Mouse (Mus musculus) cerebral cortex, adult 2 months (tissue): Measurements from ENCODE around the gene Dync1i2.

ENCODE experiments used
- WGBS: fragments of 180-500 bp; shearing (Covaris S2); methylation state at CpG from one replicate; pipeline ENCODE4 v1.1.7; 2018; 5-methylcytosine and 5-hydroxymethylcytosine counted together

Dync1i2 gene

DNA sequence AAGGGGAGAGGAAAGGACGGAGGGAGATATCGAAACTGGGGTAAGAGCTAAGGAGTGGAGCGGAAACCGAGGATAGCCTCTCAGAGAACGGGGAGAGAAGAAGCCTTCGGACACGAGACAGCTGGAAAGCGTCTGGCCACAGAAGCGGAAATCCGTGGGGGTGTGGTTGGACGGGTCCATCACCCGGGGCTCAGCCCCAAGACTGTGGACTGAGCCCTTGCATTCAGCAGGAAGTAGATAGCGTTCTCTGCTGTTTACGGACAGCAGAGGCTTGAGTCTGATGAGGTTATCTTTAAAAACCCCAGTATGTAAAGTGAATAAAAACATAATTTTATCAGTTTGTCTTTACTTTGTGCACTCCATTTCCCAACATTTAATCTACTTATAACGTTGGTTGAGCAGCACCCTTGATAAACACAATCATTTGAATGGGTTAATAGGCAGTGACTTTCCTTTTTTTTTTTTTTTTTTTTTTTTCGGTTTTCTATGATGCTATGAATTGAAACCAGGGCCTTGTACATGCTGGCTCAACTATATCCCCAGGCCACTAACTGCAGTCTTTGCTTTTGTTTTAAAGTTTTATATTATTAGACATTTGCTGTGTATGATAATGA lies 7.6 kb upstream of the Dync1i2 start:
- WGBS, result 81% methylated on average over 16 of the region's 16 CpGs

DNA sequence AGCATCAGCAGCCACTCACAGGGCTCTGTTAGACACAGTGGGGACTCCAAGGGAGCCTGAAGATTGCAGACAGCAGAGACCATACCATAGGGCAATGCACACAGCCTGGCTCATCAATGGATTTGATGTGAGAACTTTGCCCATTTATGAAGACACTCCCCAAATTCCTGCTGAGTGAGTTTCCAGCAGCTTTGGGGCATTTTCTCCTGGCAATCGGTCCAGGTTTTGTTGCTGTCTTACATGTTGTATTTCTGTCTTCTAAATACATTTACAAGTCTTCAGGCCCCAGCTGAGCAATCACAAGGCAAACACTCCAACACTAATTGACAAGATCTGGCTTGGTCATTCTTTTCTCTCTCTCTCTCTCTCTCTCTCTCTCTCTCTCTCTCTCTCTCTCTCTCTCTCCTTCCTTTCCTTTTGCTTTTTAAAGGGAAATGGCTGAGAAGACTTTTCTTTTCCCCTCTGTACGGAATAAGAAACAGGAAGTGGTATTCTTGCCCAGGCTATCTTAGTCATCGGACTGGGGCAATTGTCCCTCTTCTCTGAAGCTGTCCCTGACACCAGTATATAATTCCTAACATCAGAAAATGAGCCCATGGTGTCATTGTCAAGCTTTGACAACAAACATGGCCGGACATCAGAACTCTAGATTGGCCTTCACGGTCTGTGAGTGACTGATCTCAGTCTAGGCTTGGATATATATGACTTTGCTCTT lies 2.3 kb upstream of the Dync1i2 start:
- WGBS, result 74% methylated on average over 5 of the region's 5 CpGs

DNA sequence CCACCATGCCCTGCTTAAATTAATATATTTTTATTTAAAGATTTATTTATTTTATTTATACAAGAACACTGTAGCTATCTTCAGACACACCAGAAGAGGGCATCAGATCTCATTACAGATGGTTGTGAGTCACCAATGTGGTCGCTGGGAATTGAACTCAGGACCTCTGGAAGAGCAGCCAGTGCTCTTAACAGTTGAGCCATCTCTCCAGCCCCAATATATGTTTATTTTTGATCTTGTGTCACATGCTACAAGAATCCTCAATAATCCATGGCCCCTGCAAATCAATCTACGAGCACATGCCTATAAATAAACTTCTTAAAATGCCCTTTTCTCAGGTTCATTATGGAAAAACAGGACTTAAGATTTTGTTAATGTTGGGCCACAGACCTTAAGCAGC lies 410 bp upstream of the Dync1i2 start:
- WGBS, result 66% methylated on average over 2 of the region's 2 CpGs

DNA sequence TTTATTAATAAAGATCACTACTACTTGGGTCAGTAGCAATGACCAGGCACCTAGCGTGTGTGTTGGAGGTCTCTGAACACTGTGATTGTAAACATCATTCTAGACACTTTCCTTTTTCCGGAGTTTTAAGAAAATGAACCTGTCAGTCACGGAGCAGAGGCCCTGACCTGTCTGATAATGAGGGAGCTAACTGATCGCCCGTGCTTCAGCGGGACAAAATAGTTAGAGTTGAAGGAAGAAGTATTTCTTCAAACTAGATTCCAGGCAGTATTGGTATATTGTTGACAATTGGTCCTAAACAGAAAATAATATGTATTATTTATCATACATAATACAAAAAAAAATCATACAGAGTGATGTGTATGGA lies 837 bp downstream of the Dync1i2 start:
- WGBS, result under 1% methylated on average over 6 of the region's 6 CpGs

DNA sequence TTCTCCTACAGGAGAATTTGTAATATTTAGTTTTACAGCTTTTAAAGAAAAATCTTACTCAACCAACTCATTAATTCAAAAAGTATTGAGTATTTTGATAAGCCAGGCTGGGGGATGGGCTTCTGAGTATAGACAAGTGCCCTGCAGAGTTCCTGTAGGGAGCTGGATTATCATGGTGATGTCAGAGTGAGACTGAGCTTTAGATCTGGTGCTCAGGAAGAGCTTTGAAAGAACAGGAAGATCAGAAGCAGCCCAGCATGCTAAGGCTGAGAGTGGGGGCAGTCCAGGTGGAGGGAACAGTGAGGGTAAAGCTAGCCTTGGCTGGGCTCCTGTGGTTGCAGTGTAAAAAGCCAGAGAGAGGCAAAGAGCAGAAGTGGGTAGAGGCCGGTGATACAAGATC lies 9.5 kb downstream of the Dync1i2 start:
- WGBS, result 78% methylated on average over 1 of the region's 1 CpGs

DNA sequence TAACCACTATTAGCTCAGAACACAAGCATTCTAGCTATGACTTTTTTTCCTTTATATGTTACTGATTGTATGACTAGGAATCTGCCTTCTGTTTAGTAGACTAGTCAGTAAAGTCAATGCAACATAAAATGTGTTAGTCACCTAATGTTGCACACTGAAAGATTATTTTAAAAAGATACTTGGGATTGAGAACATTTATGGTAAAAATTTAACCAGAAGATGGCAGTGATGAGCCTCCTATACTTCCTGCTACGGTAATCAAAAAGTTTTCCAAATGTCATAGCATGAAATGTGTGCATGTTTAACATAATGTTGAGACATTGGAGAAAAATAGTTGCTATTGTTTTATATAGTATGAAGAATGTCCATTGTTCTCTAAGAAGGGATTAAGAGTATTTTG lies 15.9 kb downstream of the Dync1i2 start:
- WGBS, result 17% methylated on average over 1 of the region's 1 CpGs

DNA sequence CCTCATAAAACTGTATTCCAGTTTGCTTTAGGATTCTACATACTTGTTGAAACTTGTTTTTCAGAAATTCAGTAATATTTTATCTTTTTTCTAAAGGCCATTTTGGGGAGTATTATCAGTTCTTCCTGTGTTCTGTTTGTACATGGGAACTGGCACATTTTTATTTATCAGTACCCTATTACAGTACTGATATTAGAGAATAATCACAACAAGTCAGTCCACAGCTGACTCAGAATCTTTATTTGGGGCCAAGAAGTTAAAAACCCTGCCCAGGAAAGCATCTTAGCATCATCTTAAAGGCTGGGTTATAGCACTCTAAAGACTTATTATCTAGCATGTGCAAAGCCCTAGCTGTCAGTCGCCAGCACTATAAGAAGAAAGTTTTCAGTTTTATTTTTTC lies 18.1 kb downstream of the Dync1i2 start:
- 67% methylated on average over 1 of the region's 1 CpGs for WGBS

DNA sequence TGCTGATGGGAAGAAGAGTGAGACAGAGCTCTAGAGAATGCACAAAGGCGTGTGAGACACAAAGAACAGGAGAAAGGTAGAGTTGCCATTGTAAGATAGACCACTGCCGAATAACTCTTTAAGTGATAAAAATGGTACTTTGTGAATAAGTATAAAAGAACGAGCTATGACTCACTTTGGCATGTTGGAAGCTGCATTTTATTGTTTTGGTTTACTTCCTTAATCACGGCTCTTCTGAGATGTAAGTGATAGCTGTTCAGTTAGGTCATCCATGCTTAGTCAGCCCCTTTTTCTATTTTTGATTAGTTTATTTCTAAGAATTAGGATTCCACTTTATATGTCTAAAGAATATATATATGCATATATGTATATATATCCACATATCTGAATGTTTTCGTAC lies 20.4 kb downstream of the Dync1i2 start:
- WGBS, result 58% methylated on average over 5 of the region's 5 CpGs

DNA sequence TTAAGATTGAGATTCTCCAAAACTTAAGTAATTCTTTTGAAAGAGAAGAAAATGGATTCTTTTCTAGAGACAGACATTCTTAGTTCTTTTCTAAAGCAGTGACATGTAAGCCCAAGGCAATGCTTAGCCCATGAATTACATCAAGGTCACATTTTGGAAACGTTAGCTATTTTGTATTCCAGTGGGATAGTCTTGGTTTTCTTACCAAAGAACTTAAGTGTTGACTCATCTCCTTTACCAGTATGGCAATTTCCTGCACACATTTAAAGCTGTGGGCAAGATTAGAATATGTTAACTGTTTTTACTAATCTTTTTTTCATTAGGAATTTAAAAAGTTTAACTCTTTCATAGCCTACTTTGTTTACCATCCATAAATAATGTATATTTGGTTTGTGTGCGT lies 21.5 kb downstream of the Dync1i2 start:
- WGBS, result 68% methylated on average over 2 of the region's 2 CpGs

DNA sequence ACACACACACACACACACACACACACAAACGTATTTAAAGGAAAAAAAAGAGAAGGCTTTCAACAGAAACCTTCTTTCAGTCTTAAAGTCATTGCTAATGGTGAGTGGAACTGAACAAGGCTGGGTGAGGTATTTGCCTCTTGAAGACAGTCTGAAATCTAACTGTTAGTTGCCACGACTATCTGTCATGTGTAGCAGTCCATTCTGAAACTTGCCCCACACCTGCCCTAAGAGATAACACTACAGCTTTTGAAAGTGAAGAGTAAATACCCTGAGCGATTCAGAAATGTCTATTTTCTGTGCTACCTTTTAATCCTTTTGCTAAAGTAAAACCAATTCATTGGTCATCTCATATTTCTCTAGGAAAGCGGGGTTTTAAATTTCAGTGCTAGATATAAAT lies 23.9 kb downstream of the Dync1i2 start:
- 88% methylated on average over 4 of the region's 4 CpGs for WGBS

DNA sequence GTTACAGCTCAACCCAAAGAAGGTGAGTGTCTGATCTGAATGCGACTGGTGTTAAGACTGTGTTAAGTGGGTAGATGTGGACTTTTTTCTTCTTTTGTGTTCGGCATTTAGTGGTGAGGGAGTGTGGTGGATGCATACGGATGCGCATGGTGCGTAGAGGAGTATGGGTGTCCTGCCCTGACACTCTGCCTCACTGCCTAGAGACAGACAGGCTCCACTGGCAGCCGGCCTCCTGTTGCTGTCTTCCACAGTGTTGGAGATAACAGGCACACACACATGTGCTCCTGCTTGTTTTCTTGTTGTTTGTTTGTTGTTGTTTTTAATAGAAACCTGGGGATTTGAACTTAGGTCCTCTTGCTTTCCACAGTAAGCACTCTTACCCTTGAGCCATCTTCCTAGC lies 24.5 kb downstream of the Dync1i2 start:
- 91% methylated on average over 6 of the region's 6 CpGs for WGBS

DNA sequence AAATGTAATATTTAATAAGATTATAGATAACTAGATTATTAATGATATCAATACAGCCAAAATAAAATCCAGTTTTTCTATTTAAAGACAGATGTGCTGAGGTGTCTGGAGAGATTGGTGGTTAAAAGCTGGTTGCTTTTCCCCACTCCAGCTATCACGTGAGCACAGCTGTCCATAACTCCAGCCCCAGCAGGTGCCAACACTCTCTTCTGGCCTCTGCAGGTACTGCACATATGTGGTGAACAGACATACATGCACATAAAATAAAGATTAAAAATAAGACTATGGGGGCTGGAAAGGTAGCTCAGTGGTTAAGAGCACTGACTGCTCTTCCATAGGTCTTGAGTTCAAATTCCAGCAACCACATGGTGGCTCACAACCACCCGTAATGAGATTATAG lies 30.0 kb downstream of the Dync1i2 start:
- 92% methylated on average over 2 of the region's 2 CpGs for WGBS

DNA sequence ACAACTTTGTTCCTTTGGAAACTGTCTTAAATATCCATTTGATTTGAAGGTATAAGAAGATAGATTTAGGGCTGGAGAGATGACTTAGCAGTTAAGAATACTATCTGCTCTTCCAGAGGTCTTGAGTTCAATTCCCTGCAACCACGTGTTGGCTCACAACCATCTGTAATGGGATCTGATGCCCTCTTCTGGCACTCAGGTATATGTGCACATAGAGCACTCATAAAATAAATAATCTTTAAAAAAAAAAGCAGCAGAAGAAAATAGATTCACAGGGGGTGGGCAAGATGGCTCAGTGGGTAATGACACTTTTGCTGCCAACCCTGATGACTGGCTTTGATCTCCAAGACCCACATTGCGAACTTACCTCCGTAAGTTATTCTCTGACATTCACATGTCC lies 30.7 kb downstream of the Dync1i2 start:
- 89% methylated on average over 3 of the region's 3 CpGs for WGBS

DNA sequence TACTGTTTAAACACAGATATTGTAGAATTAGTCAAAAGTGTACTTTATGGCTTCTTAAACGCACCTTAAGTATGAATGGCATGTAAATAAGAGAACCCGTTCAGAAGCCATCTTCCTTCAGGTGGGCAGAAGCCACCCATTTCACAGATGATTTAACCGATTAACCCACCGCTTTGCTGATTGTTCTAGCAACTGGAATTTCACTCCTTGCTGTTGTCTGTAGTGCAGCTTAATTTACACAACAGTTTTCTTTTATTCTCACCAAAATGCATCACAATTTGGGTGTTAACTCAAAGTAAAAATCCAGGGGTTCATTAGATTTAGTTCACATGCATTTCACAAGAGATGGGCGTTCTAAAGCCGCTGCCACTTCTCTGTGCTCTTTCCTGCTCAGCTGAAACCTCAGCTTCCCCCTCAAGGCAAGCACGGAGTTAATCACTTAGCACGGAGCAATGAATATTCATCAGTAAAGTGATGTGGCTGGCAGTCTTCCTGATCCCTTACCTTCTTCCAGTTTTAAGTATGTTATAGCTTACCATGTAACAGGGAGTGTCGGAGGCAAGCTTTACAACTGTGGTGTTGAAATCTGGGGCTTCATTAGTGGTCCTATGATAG lies 31.7 kb downstream of the Dync1i2 start:
- WGBS, result 61% methylated on average over 9 of the region's 9 CpGs

DNA sequence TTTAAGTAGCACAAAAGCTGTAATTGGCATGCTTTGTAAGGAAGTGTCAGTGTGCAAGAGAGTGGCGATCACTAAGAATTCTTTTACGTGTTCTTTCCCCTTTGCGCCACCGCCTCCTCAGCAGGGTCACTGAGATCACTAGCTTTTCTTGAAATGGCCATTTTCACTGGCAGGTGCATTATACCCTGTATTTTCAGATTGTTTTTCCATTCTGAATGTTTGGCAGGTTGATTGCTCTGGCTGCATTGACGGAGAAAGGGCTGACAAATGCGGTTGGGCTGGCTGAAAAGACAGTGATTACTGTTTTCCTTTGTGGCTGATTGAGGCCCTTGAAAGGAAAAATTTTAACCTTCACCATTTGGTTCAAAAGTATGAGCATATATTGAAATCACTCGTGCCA lies 33.3 kb downstream of the Dync1i2 start:
- 46% methylated on average over 7 of the region's 7 CpGs for WGBS

DNA sequence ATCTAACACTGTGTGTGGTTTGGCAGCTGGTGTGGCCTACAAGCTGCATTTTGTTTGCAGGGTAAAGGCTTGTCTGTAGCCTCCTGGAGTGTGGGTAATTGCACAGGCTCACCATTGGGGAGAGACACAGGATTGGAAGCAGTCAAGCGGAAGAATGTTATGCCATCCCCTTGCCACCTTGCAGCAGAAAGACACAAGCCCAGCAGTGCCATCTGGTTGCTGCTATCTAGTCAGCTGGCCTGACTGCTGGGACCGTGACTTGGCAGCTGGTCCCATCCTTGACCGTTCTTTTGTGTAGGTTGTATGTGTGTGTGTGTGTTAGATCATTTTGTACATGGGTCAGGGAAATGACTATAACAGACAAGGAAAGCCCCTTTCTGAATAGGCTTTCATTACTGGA lies 33.9 kb downstream of the Dync1i2 start:
- 28% methylated on average over 3 of the region's 3 CpGs for WGBS

DNA sequence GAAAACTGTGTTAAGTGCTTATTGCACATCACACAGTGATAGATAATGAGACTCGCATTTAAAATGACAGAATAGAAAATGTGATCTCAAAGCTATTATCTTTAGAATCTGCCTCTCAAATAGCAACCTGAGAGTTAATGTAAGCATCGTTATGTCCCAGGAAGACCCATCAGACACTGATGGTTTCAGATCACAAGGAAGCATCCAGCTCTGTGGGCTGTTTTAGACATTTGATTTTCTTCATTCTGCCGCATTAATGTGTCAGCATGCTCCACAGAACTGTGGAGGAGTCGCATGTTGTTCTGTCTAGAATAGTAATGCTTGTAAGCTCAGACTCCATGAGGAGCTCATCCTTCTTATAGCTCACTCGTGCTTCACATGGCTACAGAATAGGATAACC lies 34.6 kb downstream of the Dync1i2 start:
- WGBS, result 51% methylated on average over 5 of the region's 5 CpGs

DNA sequence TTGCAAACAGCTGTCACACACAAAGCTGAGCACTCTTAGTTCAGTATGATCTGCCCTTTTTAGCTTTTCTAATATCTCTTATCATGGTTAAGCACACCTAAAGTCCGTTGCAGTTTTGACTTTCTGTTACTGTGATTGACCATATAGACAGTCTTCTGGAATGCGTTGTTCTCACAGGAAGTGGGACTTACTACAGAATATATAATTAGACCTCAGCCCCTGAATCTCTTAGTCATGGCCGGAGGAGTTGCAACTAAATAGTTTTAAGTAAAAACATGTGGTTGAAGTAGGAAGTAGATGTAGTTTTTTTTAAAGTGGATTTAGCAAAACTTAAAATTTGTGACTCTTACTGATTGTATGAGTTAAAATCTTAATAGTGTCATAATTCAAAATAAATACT lies 36.6 kb downstream of the Dync1i2 start:
- 58% methylated on average over 3 of the region's 3 CpGs for WGBS

DNA sequence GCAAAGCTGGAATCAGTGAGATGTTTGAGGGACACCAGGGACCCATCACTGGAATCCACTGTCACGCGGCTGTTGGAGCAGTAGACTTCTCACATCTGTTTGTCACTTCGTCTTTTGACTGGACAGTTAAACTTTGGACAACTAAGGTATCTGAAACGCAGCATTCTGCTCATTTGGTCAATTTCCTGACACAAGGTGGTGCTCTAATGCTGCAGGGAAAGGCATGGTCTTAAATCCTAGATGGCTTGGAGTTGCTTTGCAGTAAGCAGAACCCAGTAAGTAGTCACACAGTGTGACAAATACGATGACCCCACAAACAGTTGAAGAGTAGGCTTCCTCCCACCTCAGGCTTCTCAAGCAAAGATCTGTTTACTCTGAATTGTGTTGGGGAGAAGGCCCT lies 39.3 kb downstream of the Dync1i2 start:
- 61% methylated on average over 5 of the region's 5 CpGs for WGBS

DNA sequence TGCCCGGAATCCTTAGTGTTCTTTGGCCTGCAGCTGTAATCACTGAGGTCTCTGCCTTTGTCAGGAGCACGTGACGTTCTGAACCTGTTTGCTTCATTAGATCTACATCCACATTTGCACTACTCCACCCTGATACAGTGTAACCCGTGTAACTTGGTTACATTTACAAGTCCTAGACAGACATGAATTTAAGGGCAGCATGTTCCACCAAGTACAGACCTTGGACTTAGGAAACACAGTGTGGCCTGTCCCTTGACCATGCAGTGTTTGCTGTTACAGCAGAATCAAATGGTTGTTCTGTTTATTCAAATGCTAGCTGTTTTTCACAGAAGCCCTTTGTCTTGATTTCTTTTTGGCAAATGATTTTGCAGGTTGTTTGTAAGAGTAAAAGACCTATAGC lies 43.3 kb downstream of the Dync1i2 start:
- WGBS, result 62% methylated on average over 4 of the region's 4 CpGs

DNA sequence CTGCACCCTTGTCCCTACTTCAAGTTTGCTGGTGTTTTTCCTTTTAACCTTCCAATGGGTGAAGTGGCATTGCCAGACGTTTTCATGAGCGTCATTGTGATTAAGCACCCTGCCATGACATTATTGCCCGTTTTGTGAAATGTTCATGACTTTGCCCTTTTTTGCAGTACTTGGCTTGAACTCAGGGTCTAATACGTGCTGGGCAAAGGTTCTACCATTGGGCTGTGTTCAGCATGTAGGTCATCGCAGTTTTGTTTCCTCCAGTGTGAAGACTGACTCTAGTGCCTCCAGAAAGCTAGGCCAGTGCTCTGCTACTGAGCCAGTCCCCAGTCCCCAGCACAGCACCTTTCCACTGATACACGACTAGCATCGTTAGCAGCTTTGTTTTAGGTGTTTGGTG lies 45.1 kb downstream of the Dync1i2 start:
- WGBS, result 78% methylated on average over 7 of the region's 7 CpGs

DNA sequence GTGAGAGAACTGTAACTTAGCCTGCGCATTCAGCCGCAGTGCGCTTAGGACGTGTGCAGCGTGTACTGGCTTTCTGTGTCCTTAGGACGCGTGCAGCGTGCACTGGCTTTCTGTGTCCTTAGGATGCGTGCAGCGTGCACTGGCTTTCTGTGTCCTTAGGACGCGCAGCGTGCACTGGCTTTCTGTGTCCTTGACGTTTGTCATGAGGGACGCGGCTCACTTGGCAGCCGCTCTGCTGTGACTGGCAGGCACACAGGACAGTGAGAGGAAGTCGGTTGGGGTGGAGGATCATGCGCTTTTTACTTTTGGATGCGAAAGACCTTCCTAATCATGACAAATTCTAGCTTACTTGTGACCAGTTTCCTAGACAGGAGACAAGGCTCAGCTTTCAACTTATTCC lies 53.1 kb downstream of the Dync1i2 start:
- 89% methylated on average over 20 of the region's 20 CpGs for WGBS

DNA sequence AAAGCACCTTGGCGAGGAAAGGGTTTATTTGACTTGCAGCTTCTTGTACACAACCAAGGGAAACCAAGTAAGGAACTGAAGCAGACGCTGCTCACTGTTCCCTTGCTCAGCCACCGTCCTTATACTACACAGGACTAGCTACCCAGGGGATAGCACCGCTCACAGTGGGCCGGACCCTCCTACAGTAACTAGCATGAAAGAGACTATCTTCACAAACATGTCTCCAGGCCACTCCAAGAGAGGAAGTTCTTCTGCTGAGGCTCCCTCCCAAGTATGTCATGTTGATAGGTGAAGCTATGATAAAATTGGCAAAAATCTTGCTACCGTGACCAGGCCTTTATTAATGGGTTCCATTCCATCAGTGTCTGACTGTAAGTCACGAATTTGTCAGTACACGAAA lies 57.2 kb downstream of the Dync1i2 start:
- WGBS, result 95% methylated on average over 8 of the region's 8 CpGs

DNA sequence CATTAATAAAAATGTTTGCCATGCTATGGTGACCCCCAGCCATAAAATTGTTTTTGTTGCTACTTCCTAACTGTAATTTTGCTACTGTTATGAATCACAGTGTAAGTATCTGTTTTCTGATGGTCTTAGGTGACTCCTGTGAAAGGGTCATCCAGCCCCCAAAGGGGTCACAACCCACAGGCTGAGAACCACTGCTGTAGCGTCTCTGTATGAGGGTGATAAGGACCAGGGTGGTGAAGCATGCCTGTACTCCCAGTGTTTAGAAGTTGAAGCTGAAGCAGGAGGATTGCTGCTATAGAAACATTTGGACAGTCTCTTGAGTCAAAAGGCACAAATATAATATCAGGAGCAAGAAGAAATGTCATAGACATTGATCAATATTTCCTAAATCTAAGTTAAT lies 57.8 kb downstream of the Dync1i2 start:
- 78% methylated on average over 1 of the region's 1 CpGs for WGBS
